Mouse (Mus musculus) embryonic facial prominence, embryonic 14.5 days (tissue): ENCODE measurements around the gene Nrxn2. TPM values are rescaled to one million over a fixed set of nuclear protein-coding genes. Genes with fewer than 3 reads are reported as not detected.

Source experiments
- ATAC-seq: fragments of 200-750 bp; cut with Nextera tagmentation; 2 replicates; pipeline ENCODE4 v1.8.0; 2017; ENCODE audit warnings: low read depth, moderate number of reproducible peaks, moderate TSS enrichment
- DNase-seq: peaks from one replicate; pipeline ENCODE4 v3.0.0-alpha.2; 2015; ENCODE audit warnings: low spot score
- H3K27ac ChIP-seq: fragments of 300-500 bp; sonication (generic); replicated peaks from 2 replicates; pipeline ENCODE4 v1.5.1; 2014; ENCODE audit warnings: low read depth, mild to moderate bottlenecking, low read length, moderate library complexity
- H3K27me3 ChIP-seq: fragments of 300-500 bp; sonication (generic); replicated peaks from 2 replicates; pipeline ENCODE4 v1.6.1; 2014; ENCODE audit warnings: low read length; ENCODE audit not compliant: control insufficient read depth, insufficient read depth
- H3K36me3 ChIP-seq: fragments of 300-500 bp; sonication (generic); 2 replicates; pipeline ENCODE4 v1.6.1; 2014; ENCODE audit warnings: low read length, mixed read lengths; ENCODE audit not compliant: control insufficient read depth, insufficient read depth
- H3K4me1 ChIP-seq: fragments of 300-500 bp; sonication (generic); 2 replicates; pipeline ENCODE4 v1.6.1; 2014; ENCODE audit warnings: antibody characterized with exemption, low read length; ENCODE audit not compliant: control insufficient read depth, insufficient read depth
- H3K4me2 ChIP-seq: fragments of 300-500 bp; sonication (generic); 2 replicates; pipeline ENCODE4 v1.6.1; 2014; ENCODE audit warnings: low read depth, mild to moderate bottlenecking, low read length, moderate library complexity, mixed read lengths
- H3K4me3 ChIP-seq: fragments of 300-500 bp; sonication (generic); 2 replicates; pipeline ENCODE4 v1.5.1; 2014; ENCODE audit warnings: low read depth, mild to moderate bottlenecking, low read length
- H3K9ac ChIP-seq: fragments of 300-500 bp; sonication (generic); 2 replicates; pipeline ENCODE4 v1.6.1; 2014; ENCODE audit warnings: low read depth, mild to moderate bottlenecking, low read length, moderate library complexity, mixed read lengths
- H3K9me3 ChIP-seq: fragments of 300-500 bp; sonication (generic); 2 replicates; pipeline ENCODE4 v1.6.1; 2016; ENCODE audit warnings: low read length; ENCODE audit not compliant: control insufficient read depth
- WGBS: fragments of 180-500 bp; shearing (Covaris S2); extraction: QIAGEN DNeasy Blood & Tissue Kit; methylation state at CpG from one replicate; pipeline ENCODE4 v1.1.7; 2014; 5-methylcytosine and 5-hydroxymethylcytosine counted together
- polyA plus RNA-seq: library from polyadenylated mRNA; unstranded; fragments of >200 nt; fragmentation: Nextera tagmentation; extraction: Ambion mirVana; gene quantifications from 2 replicates; pipeline ENCODE4 v1.2.1, GENCODE M21; 2014

Nrxn2 gene
- polyA plus RNA-seq, 1 experiment from 2014 or later, result 3.4 TPM

- DNase-seq, result no peak
- no peak for ATAC-seq
- Histone ChIP-seq H3K4me2 (no peak overlapping the region), H3K36me3 (no peaks in the 10 kb centered on the region), H3K27ac (no peak overlapping the region), H3K4me3 (no peak overlapping the region), H3K9me3 (no peaks in the 10 kb centered on the region), H3K27me3 (peaks cover 91% of the 10 kb centered on the region), H3K9ac (no peak overlapping the region), H3K4me1 (peaks cover 8% of the 10 kb centered on the region)
- WGBS, result 56% methylated on average over 7 of the region's 8 CpGs
These were observed 5.8 kb downstream of the Nrxn2 start for GRCm38 (mm10) chr19:6424137-6424881.

- WGBS, result 48% methylated on average over 4 of the region's 5 CpGs
- Histone ChIP-seq H3K27ac (no peak overlapping the region), H3K4me1 (peaks cover 8% of the 10 kb centered on the region), H3K4me2 (no peak overlapping the region), H3K9me3 (no peaks in the 10 kb centered on the region), H3K4me3 (no peak overlapping the region), H3K27me3 (peaks cover 91% of the 10 kb centered on the region), H3K9ac (no peak overlapping the region), H3K36me3 (no peaks in the 10 kb centered on the region)
- no peak for DNase-seq
- no peak for ATAC-seq
These were observed 7.1 kb downstream of the Nrxn2 start for GRCm38 (mm10) chr19:6425595-6425994.

- Histone ChIP-seq H3K9ac (no peak overlapping the region), H3K4me1 (peaks cover 8% of the 10 kb centered on the region), H3K27me3 (peaks cover 87% of the 10 kb centered on the region), H3K4me3 (no peak overlapping the region), H3K27ac (no peak overlapping the region), H3K9me3 (no peaks in the 10 kb centered on the region), H3K36me3 (no peaks in the 10 kb centered on the region), H3K4me2 (no peak overlapping the region)
- WGBS, result 29% methylated on average over 11 of the region's 13 CpGs
- ATAC-seq, result no peak
- peak; percentile 54 for DNase-seq
These were observed 8.4 kb downstream of the Nrxn2 start for GRCm38 (mm10) chr19:6426703-6427500.

- 2% methylated on average over 34 of the region's 94 CpGs for WGBS
- Histone ChIP-seq H3K36me3 (no peaks in the 10 kb centered on the region), H3K27me3 (peaks cover 85% of the 10 kb centered on the region), H3K9me3 (no peaks in the 10 kb centered on the region), H3K4me1 (peaks cover 8% of the 10 kb centered on the region), H3K9ac (no peak overlapping the region), H3K27ac (no peak overlapping the region), H3K4me2 (peak overlapping the region; percentile 57), H3K4me3 (peak overlapping the region; percentile 36)
- DNase-seq (peak; percentile 62), ATAC-seq (peak; percentile 34; the same call in 1 of the 2 replicates)
These were observed 9.3 kb downstream of the Nrxn2 start for GRCm38 (mm10) chr19:6427653-6428434.

- ATAC-seq (peak; percentile 58), DNase-seq (peak; percentile 33)
- whole genome bisulfite sequencing, result under 1% methylated on average over 51 of the region's 60 CpGs
- Histone ChIP-seq H3K36me3 (no peaks in the 10 kb centered on the region), H3K4me1 (peaks cover 8% of the 10 kb centered on the region), H3K27me3 (peaks cover 79% of the 10 kb centered on the region), H3K4me2 (peak overlapping the region; percentile 57), H3K9ac (no peak overlapping the region), H3K9me3 (no peaks in the 10 kb centered on the region), H3K27ac (no peak overlapping the region), H3K4me3 (peak overlapping the region; percentile 36)
These were observed 10.1 kb downstream of the Nrxn2 start for GRCm38 (mm10) chr19:6428501-6429200.

GRCm38 (mm10) chr19:6443016-6443415 is 24.5 kb downstream of the Nrxn2 start:
- WGBS, result 63% methylated on average over 9 of the region's 10 CpGs
- Histone ChIP-seq H3K36me3 (no peaks in the 10 kb centered on the region), H3K27ac (no peak overlapping the region), H3K9ac (no peak overlapping the region), H3K4me3 (no peak overlapping the region), H3K27me3 (no peaks in the 10 kb centered on the region), H3K9me3 (no peaks in the 10 kb centered on the region), H3K4me1 (0 out of 2 replicates have a peak, but pooled peaks cover 4% of the 10 kb centered on the region), H3K4me2 (no peak overlapping the region)
- no peak for DNase-seq
- ATAC-seq, result no peak

- peak; percentile 54 for DNase-seq
- Histone ChIP-seq H3K36me3 (no peaks in the 10 kb centered on the region), H3K9ac (no peak overlapping the region; the same call in 1 of the 2 replicates)
These were observed 27.4 kb downstream of the Nrxn2 start for GRCm38 (mm10) chr19:6445761-6446423.

More at GRCm38 (mm10) chr19:6445761-6446423, 27.4 kb downstream of the Nrxn2 start:
- H3K27ac ChIP-seq, result no peak overlapping the region
- H3K4me2 ChIP-seq, result no peak overlapping the region
- H3K9me3 ChIP-seq, result no peaks in the 10 kb centered on the region
- no peak overlapping the region for H3K4me3 ChIP-seq
- H3K4me1 ChIP-seq, result 0 out of 2 replicates have a peak, but pooled peaks cover 4% of the 10 kb centered on the region
- H3K27me3 ChIP-seq, result no peaks in the 10 kb centered on the region
- WGBS, result 35% methylated on average over 10 of the region's 10 CpGs
- peak; percentile 76; the same call in 1 of the 2 replicates for ATAC-seq
